Mouse (Mus musculus) cortical plate, adult 2 months (tissue): ENCODE results near the gene Mllt10.

Source experiments
- CTCF ChIP-seq: fragments of 200-500 bp; IDR thresholded peaks from 2 replicates; pipeline ENCODE4 v1.5.1; 2011; ENCODE audit warnings: mild to moderate bottlenecking, control low read depth, low read length; ENCODE audit not compliant: insufficient read depth; ENCODE audit errors: extremely low read depth
- POLR2A ChIP-seq: fragments of 200-500 bp; IDR thresholded peaks from 2 replicates; pipeline ENCODE4 v1.6.1; 2011; ENCODE audit warnings: mild to moderate bottlenecking, low read length, control low read depth; ENCODE audit not compliant: insufficient read depth; ENCODE audit errors: extremely low read depth

GRCm38 (mm10) chr2:18195691-18196396, 140.8 kb downstream of the Mllt10 start:
- TF ChIP-seq CTCF (no peak), POLR2A (no peak)
